Mouse (Mus musculus) midbrain, postnatal 0 days (tissue): ENCODE measurements around the gene Hoxa6. TPM values are rescaled to one million over a fixed set of nuclear protein-coding genes. Genes with fewer than 3 reads are reported as not detected.

ENCODE experiments used
- ATAC-seq: fragments of 200-750 bp; cut with Nextera tagmentation; 2 replicates; pipeline ENCODE4 v1.8.0; 2017; ENCODE audit warnings: moderate number of reproducible peaks, mild to moderate bottlenecking, moderate TSS enrichment, moderate library complexity; ENCODE audit not compliant: low FRiP score
- DNase-seq: peaks from one replicate; pipeline ENCODE4 v3.0.0-alpha.2; 2015; ENCODE audit warnings: low spot score
- H3K27ac ChIP-seq: fragments of 300-500 bp; sonication (generic); 2 replicates; pipeline ENCODE4 v1.5.1; 2014; ENCODE audit warnings: low read depth, mild to moderate bottlenecking, low read length, mixed read lengths
- H3K27me3 ChIP-seq: fragments of 300-500 bp; sonication (generic); 2 replicates; pipeline ENCODE4 v1.6.1; 2014; ENCODE audit warnings: low read length, control low read depth, mixed read lengths; ENCODE audit not compliant: insufficient read depth
- H3K36me3 ChIP-seq: fragments of 300-500 bp; sonication (generic); 2 replicates; pipeline ENCODE4 v1.6.1; 2014; ENCODE audit warnings: low read length, control low read depth, mixed read lengths; ENCODE audit not compliant: insufficient read depth
- H3K4me1 ChIP-seq: fragments of 300-500 bp; sonication (generic); 2 replicates; pipeline ENCODE4 v1.6.1; 2014; ENCODE audit warnings: mild to moderate bottlenecking, control low read depth, antibody characterized with exemption, low read length, mixed read lengths; ENCODE audit not compliant: insufficient read depth
- H3K4me2 ChIP-seq: fragments of 300-500 bp; sonication (generic); 2 replicates; pipeline ENCODE4 v1.6.1; 2014; ENCODE audit warnings: low read depth, mild to moderate bottlenecking, low read length, mixed read lengths; ENCODE audit not compliant: poor library complexity, severe bottlenecking
- H3K4me3 ChIP-seq: fragments of 300-500 bp; sonication (generic); 2 replicates; pipeline ENCODE4 v1.5.1; 2014; ENCODE audit warnings: low read depth, mild to moderate bottlenecking, low read length, moderate library complexity
- H3K9ac ChIP-seq: fragments of 300-500 bp; sonication (generic); replicated peaks from 2 replicates; pipeline ENCODE4 v1.6.1; 2014; ENCODE audit warnings: mild to moderate bottlenecking, low read length, moderate library complexity, mixed read lengths; ENCODE audit not compliant: poor library complexity, severe bottlenecking
- H3K9me3 ChIP-seq: fragments of 300-500 bp; sonication (generic); 2 replicates; pipeline ENCODE4 v1.6.1; 2016; ENCODE audit warnings: low read length, control low read depth
- CTCF ChIP-seq: IDR thresholded peaks from 2 replicates; pipeline ENCODE4 v1.5.1; 2016; ENCODE audit warnings: antibody characterized with exemption, mild to moderate bottlenecking
- WGBS: fragments of 180-500 bp; shearing (Covaris S2); extraction: QIAGEN DNeasy Blood & Tissue Kit; methylation state at CpG from one replicate; pipeline ENCODE4 v1.1.7; 2014; 5-methylcytosine and 5-hydroxymethylcytosine counted together
- polyA plus RNA-seq: library from polyadenylated mRNA; unstranded; fragments of >200 nt; fragmentation: Nextera tagmentation; extraction: Ambion mirVana; gene quantifications from 2 replicates; pipeline ENCODE4 v1.2.1, GENCODE M21; 2015
- total RNA-seq: library from RNA; depleted of rRNA; stranded (reverse); fragments of >200 nt; gene quantifications from 2 replicates; pipeline ENCODE4 v1.2.3, GENCODE M21; 2014

Hoxa6 gene
- total and polyA plus RNA-seq, 2 experiments from 2014 or later, result not detected

DNA sequence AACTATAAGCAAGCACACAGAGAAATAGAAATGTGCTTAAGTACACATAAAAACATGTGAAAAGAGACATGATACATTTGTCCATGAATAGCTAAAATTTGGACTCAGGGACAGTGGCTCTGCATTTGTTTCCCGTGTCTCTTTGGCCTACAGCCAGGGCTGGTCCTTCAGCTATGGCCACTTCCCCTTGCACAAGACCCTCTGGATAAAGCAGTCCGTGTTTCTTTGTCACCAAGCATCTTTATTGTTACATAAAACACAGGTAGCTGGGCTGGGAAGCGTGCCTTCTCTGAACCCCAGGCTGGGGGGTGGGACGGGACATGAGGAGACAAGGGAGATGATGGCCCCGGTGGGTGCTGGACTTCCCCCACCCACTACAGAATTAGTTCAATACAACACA lies 5.7 kb upstream of the Hoxa6 start:
- no peaks in the 10 kb centered on the region for H3K36me3 ChIP-seq
- 15% methylated on average over 5 of the region's 5 CpGs for WGBS
- H3K27ac ChIP-seq, result no peak overlapping the region
- H3K9me3 ChIP-seq, result no peaks in the 10 kb centered on the region
- ATAC-seq (no peak), DNase-seq (no peak)
- H3K9ac ChIP-seq, result no peak overlapping the region
- H3K27me3 ChIP-seq, result peaks cover 97% of the 10 kb centered on the region
- no peak for TF ChIP-seq CTCF
- H3K4me2 ChIP-seq, result no peak overlapping the region
- H3K4me3 ChIP-seq, result no peak overlapping the region
- no peaks in the 10 kb centered on the region for H3K4me1 ChIP-seq

DNA sequence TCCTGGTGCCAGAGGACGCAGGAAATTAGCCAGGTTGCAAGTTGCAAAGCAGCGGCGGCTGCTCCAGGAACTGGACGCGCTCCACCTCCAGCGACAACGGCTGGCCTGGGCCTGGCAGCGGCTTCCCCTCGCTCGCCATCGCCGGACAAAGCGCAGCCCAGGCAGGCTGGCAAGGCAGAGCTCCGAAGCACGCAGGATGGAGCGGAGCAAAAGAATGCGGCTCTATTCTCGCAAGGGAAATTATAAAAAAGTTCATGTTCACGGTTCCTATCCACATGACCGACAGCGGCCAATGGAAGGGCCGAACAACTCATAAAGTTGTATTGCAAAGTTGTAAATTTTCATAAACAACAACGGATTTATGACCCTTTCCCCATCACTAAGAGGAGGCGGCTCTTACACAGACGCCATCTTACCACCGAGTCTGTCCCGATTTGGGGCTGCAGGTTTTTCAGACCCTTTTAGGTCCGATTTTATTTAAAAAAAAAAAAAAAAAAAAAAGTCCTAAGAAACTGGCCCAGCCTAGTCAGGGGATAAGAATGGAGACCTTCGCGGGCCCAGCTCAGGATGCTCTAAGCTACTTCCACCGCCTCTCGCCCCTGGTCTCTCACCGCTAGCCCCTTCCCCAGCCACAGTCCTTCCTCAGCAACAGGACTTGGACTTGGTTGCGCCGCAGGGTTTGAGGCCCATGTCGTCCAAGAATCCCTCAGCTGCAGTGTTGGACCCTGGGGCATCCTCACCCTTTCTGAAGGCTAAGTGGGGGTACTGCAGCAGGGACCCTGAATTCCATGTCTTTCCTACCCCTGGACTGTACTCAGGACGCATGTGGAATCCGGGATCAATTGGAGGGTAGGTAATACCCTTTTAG lies 4.8 kb upstream of the Hoxa6 start, which contains the start of the genes Hoxa3 and Gm28308:
Gene Hoxa3, minus strand, starts transcription at position 218 of the 868 bp plus-strand sequence.
Gene Gm28308, minus strand, starts transcription at position 221 of the 868 bp plus-strand sequence.
- DNase-seq, result no peak
- Histone ChIP-seq H3K4me3 (no peak within 1 kb of the TSS), H3K4me2 (no peak within 1 kb of the TSS), H3K36me3 (no peaks in the 10 kb centered on the region), H3K9ac (no peak within 1 kb of the TSS), H3K9me3 (no peaks in the 10 kb centered on the region), H3K27ac (no peak within 1 kb of the TSS), H3K27me3 (peaks cover 97% of the 10 kb centered on the region), H3K4me1 (no peaks in the 10 kb centered on the region)
- TF ChIP-seq CTCF, result no peak
- WGBS, result 3% methylated on average over 38 of the region's 38 CpGs
- ATAC-seq, result no peak

DNA sequence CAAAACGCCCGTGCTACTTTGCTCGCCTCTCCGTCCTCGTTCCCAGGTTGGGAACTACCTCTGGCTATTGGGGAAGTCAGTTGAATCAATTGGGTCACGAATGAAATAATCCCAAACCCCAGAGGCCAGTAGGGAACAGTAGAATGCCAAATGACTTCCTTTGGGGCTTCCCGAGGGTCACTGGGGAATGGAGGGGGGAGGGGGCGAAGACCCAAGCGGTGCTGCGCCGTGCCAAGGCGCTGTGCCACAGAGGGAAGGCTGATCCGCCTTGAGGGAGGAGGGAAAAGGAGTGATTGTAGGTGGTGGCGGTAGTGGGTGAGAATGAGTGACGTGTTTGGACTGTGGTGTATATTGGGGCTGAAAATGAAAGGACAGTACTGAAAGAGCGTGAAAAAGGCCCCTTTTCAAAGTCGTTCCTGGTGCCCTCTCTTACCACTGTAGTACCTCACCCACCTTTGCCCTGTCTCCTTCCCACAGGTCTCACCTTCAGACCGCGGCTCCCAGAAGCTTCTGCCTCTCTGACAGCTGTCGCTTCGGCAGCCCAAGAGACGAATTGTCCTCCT lies 4.1 kb upstream of the Hoxa6 start:
- no peaks in the 10 kb centered on the region for H3K36me3 ChIP-seq
- no peak overlapping the region for H3K4me3 ChIP-seq
- H3K27ac ChIP-seq, result no peak overlapping the region
- WGBS, result under 1% methylated on average over 22 of the region's 22 CpGs
- no peak overlapping the region for H3K4me2 ChIP-seq
- ATAC-seq, result no peak
- no peak overlapping the region for H3K9ac ChIP-seq
- no peaks in the 10 kb centered on the region for H3K4me1 ChIP-seq
- no peak for DNase-seq
- no peaks in the 10 kb centered on the region for H3K9me3 ChIP-seq
- peaks cover 96% of the 10 kb centered on the region for H3K27me3 ChIP-seq
- no peak for TF ChIP-seq CTCF

DNA sequence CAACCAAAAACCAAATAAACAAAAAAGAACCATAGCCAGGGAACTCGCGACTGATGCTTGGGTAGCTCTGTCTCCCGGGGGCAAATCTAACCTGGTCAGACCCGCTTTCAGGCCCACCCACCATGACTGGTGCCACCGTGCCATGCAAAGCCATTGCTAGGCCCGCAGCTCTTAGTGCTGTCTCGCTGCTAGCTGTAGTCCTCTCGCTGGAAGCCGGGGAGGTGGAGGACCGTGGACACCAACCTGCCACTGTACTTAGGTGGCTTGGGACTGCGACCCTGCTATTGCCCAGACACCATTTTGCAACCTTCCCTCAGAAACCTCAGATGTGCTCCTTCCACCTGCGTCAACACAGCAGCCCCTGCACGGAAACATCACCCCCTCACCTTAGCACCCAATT lies 3.4 kb upstream of the Hoxa6 start:
- no peak overlapping the region for H3K27ac ChIP-seq

DNA sequence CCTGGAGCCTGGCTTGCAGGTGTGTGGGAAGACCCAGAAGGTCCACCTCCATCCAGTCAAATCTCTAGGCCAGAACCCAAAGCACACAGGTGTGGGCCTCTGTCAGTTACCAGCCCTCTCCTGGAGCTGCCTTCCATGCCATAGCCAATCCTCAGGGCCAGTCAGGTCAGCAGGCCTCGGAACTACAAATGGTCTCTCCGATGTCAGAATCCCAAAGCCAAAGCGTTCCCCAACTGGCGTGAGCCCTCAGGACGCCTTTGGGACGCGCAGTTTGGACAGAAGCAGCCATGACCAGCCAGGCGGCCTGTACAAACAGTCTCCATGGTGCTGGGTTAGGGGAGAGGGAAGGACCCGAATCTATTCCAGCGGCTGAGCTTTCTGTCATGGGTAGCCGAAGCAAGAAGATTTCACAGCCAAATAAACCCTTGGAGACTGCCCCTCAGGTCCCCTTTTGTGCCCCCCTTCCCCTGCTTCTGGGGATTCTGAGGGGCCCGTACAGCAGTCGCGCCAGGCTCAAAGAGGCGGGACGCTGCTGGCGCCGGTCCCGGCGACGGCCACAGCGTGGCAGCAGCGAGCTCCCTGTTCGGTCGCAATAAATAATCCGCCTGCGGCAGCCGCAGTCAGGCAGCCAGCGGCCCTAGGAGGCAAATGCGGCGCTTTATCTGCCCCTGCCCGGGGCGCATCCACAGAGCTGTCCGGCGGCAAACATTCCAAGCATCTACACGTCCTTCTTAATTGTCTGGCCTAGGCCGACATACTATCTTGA lies 2.8 kb upstream of the Hoxa6 start:
- Histone ChIP-seq H3K27ac (no peak overlapping the region), H3K9ac (no peak overlapping the region)

More for the DNA sequence above, 3.4 kb upstream of the Hoxa6 start:
- no peak for ATAC-seq
- Histone ChIP-seq H3K4me1 (no peaks in the 10 kb centered on the region), H3K9me3 (no peaks in the 10 kb centered on the region), H3K4me3 (no peak overlapping the region), H3K4me2 (no peak overlapping the region), H3K36me3 (no peaks in the 10 kb centered on the region), H3K27me3 (peaks cover 96% of the 10 kb centered on the region), H3K9ac (no peak overlapping the region)
- no peak for TF ChIP-seq CTCF
- 6% methylated on average over 13 of the region's 13 CpGs for WGBS
- no peak for DNase-seq

More for the DNA sequence above, 2.8 kb upstream of the Hoxa6 start:
- Histone ChIP-seq H3K4me1 (no peaks in the 10 kb centered on the region), H3K9me3 (no peaks in the 10 kb centered on the region), H3K27me3 (peaks cover 96% of the 10 kb centered on the region), H3K36me3 (no peaks in the 10 kb centered on the region), H3K4me2 (no peak overlapping the region), H3K4me3 (no peak overlapping the region)
- under 1% methylated on average over 37 of the region's 37 CpGs for WGBS
- DNase-seq (peak; percentile 86), ATAC-seq (peak; percentile 58; the same call in 1 of the 2 replicates)
- peak; percentile 76 for TF ChIP-seq CTCF
